ENCODE assay signal across 28 mouse cellular contexts in genomic region chr5:67179221-67179620, GRCm38 (mm10).
DNase-seq lines count a peak whose midpoint lies in the region; ATAC-seq and TF ChIP-seq lines count a peak whose summit lies in the region.
"Had no signal": no experiment of that assay in that cellular context is flagged by ENCODE, and none has a peak within 500 bp of the region (broad histone marks: within the 10 kb centered on the region; RNA-seq: fewer than 3 reads in every experiment).

No protein-coding gene starts in this region.

- no peak overlapping the region for H3K4me3 ChIP-seq in hindbrain, embryonic 10.5 days
- H3K4me3 ChIP-seq in hindbrain, embryonic 12.5 days, result no peak overlapping the region
- H3K4me3 ChIP-seq in embryonic facial prominence, embryonic 13.5 days, result no peak overlapping the region
- H3K4me3 ChIP-seq: erythroblast, embryonic 14.5 days; forebrain, embryonic 12.5 days; heart, embryonic 12.5 days; limb, embryonic 12.5 days had no signal

- no peaks in the 10 kb centered on the region for H3K27me3 ChIP-seq in hindbrain, embryonic 10.5 days (ENCODE audit: insufficient read depth, poor library complexity, severe bottlenecking)
- H3K27me3 ChIP-seq in hindbrain, embryonic 12.5 days, result no peaks in the 10 kb centered on the region
- peaks cover 37% of the 10 kb centered on the region for H3K27me3 ChIP-seq in embryonic facial prominence, embryonic 13.5 days
- H3K27me3 ChIP-seq: CH12.LX; forebrain, embryonic 12.5 days; limb, embryonic 12.5 days had no signal

- H3K9ac ChIP-seq in hindbrain, embryonic 12.5 days, result no peak overlapping the region
- H3K9ac ChIP-seq in embryonic facial prominence, embryonic 13.5 days, result no peak overlapping the region
- H3K9ac ChIP-seq: forebrain, embryonic 12.5 days; heart, embryonic 12.5 days; limb, embryonic 12.5 days; liver, postnatal 0 days had no signal

- peaks cover 10% of the 10 kb centered on the region for H3K4me1 ChIP-seq in hindbrain, embryonic 10.5 days (replicated peaks)
- no peaks in the 10 kb centered on the region for H3K4me1 ChIP-seq in hindbrain, embryonic 12.5 days
- no peaks in the 10 kb centered on the region for H3K4me1 ChIP-seq in embryonic facial prominence, embryonic 13.5 days
- H3K4me1 ChIP-seq: heart, embryonic 12.5 days; limb, embryonic 12.5 days had no signal

- H3K27ac ChIP-seq in hindbrain, embryonic 10.5 days, result no peak overlapping the region
- H3K27ac ChIP-seq in hindbrain, embryonic 12.5 days, result no peak overlapping the region
- H3K27ac ChIP-seq in embryonic facial prominence, embryonic 13.5 days, result no peak overlapping the region
- H3K27ac ChIP-seq: forebrain, embryonic 12.5 days; kidney, postnatal 0 days; limb, embryonic 12.5 days; macrophage had no signal

- H3K9me3 ChIP-seq in hindbrain, embryonic 10.5 days, result no peaks in the 10 kb centered on the region
- no peaks in the 10 kb centered on the region for H3K9me3 ChIP-seq in hindbrain, embryonic 12.5 days (replicated peaks)
- no peaks in the 10 kb centered on the region for H3K9me3 ChIP-seq in embryonic facial prominence, embryonic 13.5 days
- H3K9me3 ChIP-seq: forebrain, embryonic 12.5 days; heart, embryonic 12.5 days; limb, embryonic 12.5 days had no signal

- no peak overlapping the region for H3K4me2 ChIP-seq in hindbrain, embryonic 12.5 days (replicated peaks)
- H3K4me2 ChIP-seq in embryonic facial prominence, embryonic 13.5 days, result peak overlapping the region; percentile 28; the same call in 1 of the 2 replicates
- H3K4me2 ChIP-seq: forebrain, embryonic 12.5 days; heart, embryonic 12.5 days; limb, embryonic 12.5 days; liver, embryonic 11.5 days had no signal

- no peak for TF ChIP-seq POLR2A in brain, embryonic 14.5 days (IDR thresholded peaks at IDR 0.05; ENCODE audit: borderline replicate concordance, extremely low read depth, insufficient read depth, insufficient read length, poor library complexity, severe bottlenecking)

- no peaks in the 10 kb centered on the region for H3K36me3 ChIP-seq in hindbrain, embryonic 10.5 days
- no peaks in the 10 kb centered on the region for H3K36me3 ChIP-seq in hindbrain, embryonic 12.5 days
- no peaks in the 10 kb centered on the region for H3K36me3 ChIP-seq in embryonic facial prominence, embryonic 13.5 days
- H3K36me3 ChIP-seq: forebrain, embryonic 12.5 days; G1E; heart, embryonic 12.5 days; limb, embryonic 12.5 days had no signal

- 76% methylated on average over 12 of the region's 12 CpGs for WGBS in hindbrain, embryonic 10.5 days
- WGBS in hindbrain, embryonic 12.5 days, result 75% methylated on average over 12 of the region's 12 CpGs
- 42% methylated on average over 12 of the region's 12 CpGs for WGBS in embryonic facial prominence, embryonic 13.5 days

- DNase-seq in hindbrain, embryonic 10.5 days (ENCODE audit: low spot score), result peak; percentile 15
- DNase-seq in brain, embryonic 14.5 days (ENCODE audit: low read depth), result peak; percentile 31
- DNase-seq in retina, embryonic 14.5 days (ENCODE audit: low spot score), result peak; percentile 67
- no peak for DNase-seq in thymus, postnatal 0 days (ENCODE audit: low spot score)
- no peak for DNase-seq in cerebellum, adult 11-12 months
- DNase-seq: adrenal gland, adult 2 months; B cell, adult 2 months; cerebellum, adult 18-20 months; cerebellum, postnatal 14 days; gastrocnemius, postnatal 25 days; heart, adult 18-20 months; heart, postnatal 10 days; kidney, adult 18-20 months; liver, postnatal 0 days; right cerebral cortex, postnatal 14 days; spleen, adult 18-20 months had no signal

- ATAC-seq in hindbrain, embryonic 12.5 days (ENCODE audit: low FRiP score), result no peak
- ATAC-seq in embryonic facial prominence, embryonic 13.5 days (ENCODE audit: insufficient number of reproducible peaks, insufficient read depth, low FRiP score, low TSS enrichment, low read depth), result no peak
- ATAC-seq: liver, postnatal 0 days; lung, postnatal 0 days had no signal

- TF ChIP-seq CTCF in brain, embryonic 14.5 days (IDR thresholded peaks at IDR 0.05; ENCODE audit: borderline replicate concordance, extremely low read depth, insufficient read depth, insufficient read length), result no peak

Comparison
In these comparisons a context has a peak if more than half of its experiments do, and no peak if none do; other contexts are left out.
1. DNase-seq: peak in hindbrain, embryonic 10.5 days (single experiment), brain, embryonic 14.5 days (single experiment) and retina, embryonic 14.5 days (single experiment); none in thymus, postnatal 0 days (single experiment) and cerebellum, adult 11-12 months (single experiment).